Mouse (Mus musculus): ENCODE measurements around the gene Sdcbp2. TPM values are rescaled to one million over a fixed set of nuclear protein-coding genes. Genes with fewer than 3 reads are reported as not detected.
"Not testable (repeated sequence)": the region's sequence is repeated elsewhere in the genome, so short reads cannot be mapped to it uniquely, and the experiment has no call there.

The Sdcbp2 gene
- polyA plus RNA-seq, 1 experiment from 2014 or later, result 2.2 TPM

DNA sequence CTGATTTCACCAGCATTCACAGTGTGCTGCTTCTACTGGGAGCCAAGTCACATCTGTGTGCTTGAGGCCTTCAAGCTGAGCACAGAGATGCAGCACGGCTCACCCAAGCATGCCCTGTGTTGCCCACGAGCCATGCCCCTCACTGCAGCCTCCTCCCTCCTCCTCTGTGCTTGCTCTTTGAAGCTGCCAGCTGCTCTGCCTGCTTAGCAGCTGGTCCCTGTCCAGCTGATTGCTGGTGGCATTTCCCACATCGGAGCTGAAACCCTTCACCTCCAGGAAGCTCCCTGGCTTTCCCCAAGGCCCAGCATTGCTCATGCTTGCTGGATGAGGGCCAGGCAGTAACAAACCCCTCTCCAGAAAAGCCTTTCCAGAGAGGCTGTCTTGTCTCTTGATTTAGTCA lies 37.6 kb downstream of the Sdcbp2 start:
- Histone ChIP-seq H3K4me1 (ENCODE audit: control insufficient read depth, insufficient read depth, low read length) (no peaks in the 10 kb centered on the region), H3K27ac (ENCODE audit: low read length) (no peak overlapping the region), H3K9me3 (replicated peaks; ENCODE audit: control insufficient read depth, low read length) (no peaks in the 10 kb centered on the region), H3K27me3 (ENCODE audit: control insufficient read depth, insufficient read depth, low read length) (0 out of 2 replicates have a peak, but pooled peaks cover 2% of the 10 kb centered on the region), H3K36me3 (ENCODE audit: control insufficient read depth, insufficient read depth) (no peaks in the 10 kb centered on the region), H3K4me3 (ENCODE audit: low read length) (no peak overlapping the region), H3K4me2 (ENCODE audit: low read depth, low read length) (no peak overlapping the region), H3K9ac (ENCODE audit: low read length) (no peak overlapping the region)
- WGBS, result 48% methylated on average over 3 of the region's 3 CpGs
- ATAC-seq (replicated peaks; ENCODE audit: extremely low read depth, insufficient read depth, low FRiP score), result no peak

DNA sequence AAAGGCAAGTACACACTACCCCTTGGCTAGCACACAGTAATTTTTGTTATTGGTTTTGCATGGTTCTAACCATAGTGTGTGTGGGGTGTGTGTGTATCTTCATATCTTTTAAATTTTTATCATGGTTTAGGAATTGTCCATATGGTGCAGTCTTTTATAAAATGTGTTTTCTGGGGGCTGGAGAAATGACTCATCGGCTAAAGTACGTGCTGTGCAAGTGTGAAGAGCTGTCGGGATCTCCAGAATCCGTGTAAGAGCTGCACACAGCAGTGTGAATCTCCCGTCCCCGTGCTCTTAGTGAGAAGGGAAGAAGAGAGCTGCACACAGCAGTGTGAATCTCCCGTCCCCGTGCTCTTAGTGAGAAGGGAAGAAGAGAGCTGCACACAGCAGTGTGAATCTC lies 43.4 kb downstream of the Sdcbp2 start:
- ATAC-seq (replicated peaks; ENCODE audit: extremely low read depth, insufficient read depth, low FRiP score); H3K4me1 ChIP-seq (ENCODE audit: control insufficient read depth, insufficient read depth, low read length): not testable (repeated sequence)
- 73% methylated on average over 6 of the region's 8 CpGs for WGBS

DNA sequence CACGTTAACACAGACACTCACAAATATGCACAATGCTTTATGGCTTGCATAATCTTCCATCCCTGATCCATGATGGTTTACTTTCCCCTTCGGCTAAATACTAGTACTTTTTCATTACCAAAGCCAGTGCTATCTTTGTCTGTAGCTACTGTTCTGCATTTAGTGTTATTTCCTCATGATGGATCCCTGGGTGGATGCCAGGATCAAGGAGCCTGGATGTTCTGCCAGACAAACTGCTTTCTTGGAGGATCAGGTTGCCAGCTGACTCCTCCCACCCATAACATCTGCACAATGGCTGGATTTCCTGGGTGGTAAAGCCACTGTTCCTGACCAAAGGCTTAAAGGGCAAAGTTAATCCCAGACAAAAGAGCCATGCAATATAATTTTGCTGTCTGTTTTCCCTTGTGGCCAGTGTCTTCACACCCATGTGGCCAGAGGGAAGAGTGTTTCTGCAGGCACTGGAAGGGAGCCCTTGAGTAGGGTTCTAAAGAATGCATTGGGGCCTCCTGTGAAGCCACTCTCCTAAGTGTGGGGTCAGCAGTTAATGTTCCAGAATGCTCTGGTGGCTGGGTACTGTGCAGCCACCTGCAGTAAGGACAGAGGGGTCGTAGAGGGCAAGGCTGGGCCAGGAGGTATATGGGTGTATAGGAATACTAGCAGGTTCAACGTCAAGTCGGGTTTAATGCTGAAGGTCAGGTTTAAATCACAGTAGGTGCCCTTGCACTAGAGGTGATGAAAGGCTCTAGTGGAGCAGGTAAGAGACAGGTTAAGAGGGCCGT lies 44.3 kb downstream of the Sdcbp2 start:
- ATAC-seq (replicated peaks; ENCODE audit: extremely low read depth, insufficient read depth, low FRiP score), result no peak
- Histone ChIP-seq H3K4me1 (ENCODE audit: control insufficient read depth, insufficient read depth, low read length) (peaks cover 3% of the 10 kb centered on the region; the same call in 1 of the 2 replicates), H3K4me3 (ENCODE audit: low read length) (no peak overlapping the region), H3K27ac (ENCODE audit: low read length) (no peak overlapping the region), H3K4me2 (ENCODE audit: low read depth, low read length) (no peak overlapping the region), H3K9ac (ENCODE audit: low read length) (no peak overlapping the region), H3K36me3 (ENCODE audit: control insufficient read depth, insufficient read depth) (no peaks in the 10 kb centered on the region), H3K27me3 (ENCODE audit: control insufficient read depth, insufficient read depth, low read length) (peaks cover under 1% of the 10 kb centered on the region; the same call in 1 of the 2 replicates), H3K9me3 (replicated peaks; ENCODE audit: control insufficient read depth, low read length) (no peaks in the 10 kb centered on the region)
- WGBS, result 61% methylated on average over 6 of the region's 6 CpGs

More for the DNA sequence above, 43.4 kb downstream of the Sdcbp2 start:
- H3K9me3 ChIP-seq (replicated peaks; ENCODE audit: control insufficient read depth, low read length); H3K4me3 ChIP-seq (ENCODE audit: low read length); H3K4me2 ChIP-seq (ENCODE audit: low read depth, low read length); H3K9ac ChIP-seq (ENCODE audit: low read length); H3K36me3 ChIP-seq (ENCODE audit: control insufficient read depth, insufficient read depth); H3K27ac ChIP-seq (ENCODE audit: low read length); H3K27me3 ChIP-seq (ENCODE audit: control insufficient read depth, insufficient read depth, low read length): not testable (repeated sequence)

DNA sequence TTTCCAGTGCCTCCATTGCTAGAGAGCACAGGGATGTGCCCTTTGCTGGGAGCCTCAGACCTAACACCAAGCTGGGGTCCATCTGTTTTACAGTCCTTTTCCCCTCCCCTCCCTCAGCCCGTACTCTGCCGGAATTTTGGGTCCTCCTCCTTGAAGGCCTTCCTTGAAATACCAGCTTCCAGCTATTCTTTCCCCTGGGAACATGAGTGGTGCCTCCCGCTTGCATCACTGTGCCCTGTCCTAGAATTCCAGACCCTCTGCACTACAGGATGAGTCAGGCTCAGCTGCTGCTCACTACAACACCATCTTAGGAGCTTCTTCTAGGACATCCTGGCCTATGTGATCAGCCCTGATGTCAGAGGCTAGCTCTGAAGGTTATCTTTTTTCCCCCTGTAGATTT lies 51.4 kb downstream of the Sdcbp2 start:
- Histone ChIP-seq H3K4me3 (ENCODE audit: low read length) (no peak overlapping the region), H3K4me2 (ENCODE audit: low read depth, low read length) (no peak overlapping the region), H3K9me3 (replicated peaks; ENCODE audit: control insufficient read depth, low read length) (no peaks in the 10 kb centered on the region), H3K36me3 (ENCODE audit: control insufficient read depth, insufficient read depth) (no peaks in the 10 kb centered on the region), H3K9ac (ENCODE audit: low read length) (no peak overlapping the region), H3K27me3 (ENCODE audit: control insufficient read depth, insufficient read depth, low read length) (no peaks in the 10 kb centered on the region; the same call in 1 of the 2 replicates), H3K4me1 (ENCODE audit: control insufficient read depth, insufficient read depth, low read length) (no peaks in the 10 kb centered on the region), H3K27ac (ENCODE audit: low read length) (no peak overlapping the region)
- ATAC-seq (replicated peaks; ENCODE audit: extremely low read depth, insufficient read depth, low FRiP score), result no peak
- WGBS, result 40% methylated on average over 3 of the region's 3 CpGs

DNA sequence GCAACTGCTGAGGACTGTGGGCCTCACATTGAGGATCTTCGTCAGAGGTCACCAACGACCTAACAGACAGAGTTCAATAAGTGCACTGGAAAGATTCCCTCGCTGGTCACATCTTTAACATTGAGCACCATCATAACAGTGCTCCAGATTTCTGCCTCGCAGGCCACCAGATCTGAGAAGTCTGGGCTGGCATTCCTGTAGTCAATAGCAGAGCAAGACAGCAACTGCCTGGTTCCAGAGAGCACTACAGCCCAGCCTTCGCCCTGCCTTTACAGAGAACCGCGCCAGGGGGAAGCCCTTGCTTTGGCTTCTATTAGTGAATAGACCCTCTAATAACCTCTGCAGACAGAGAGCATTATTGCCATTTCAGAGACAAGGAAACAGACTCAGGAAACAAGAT lies 53.9 kb downstream of the Sdcbp2 start:
- Histone ChIP-seq H3K27me3 (ENCODE audit: control insufficient read depth, insufficient read depth, low read length) (peaks cover 13% of the 10 kb centered on the region), H3K36me3 (ENCODE audit: control insufficient read depth, insufficient read depth) (no peaks in the 10 kb centered on the region), H3K9me3 (replicated peaks; ENCODE audit: control insufficient read depth, low read length) (no peaks in the 10 kb centered on the region), H3K9ac (ENCODE audit: low read length) (no peak overlapping the region), H3K4me2 (ENCODE audit: low read depth, low read length) (no peak overlapping the region), H3K4me1 (ENCODE audit: control insufficient read depth, insufficient read depth, low read length) (no peaks in the 10 kb centered on the region), H3K4me3 (ENCODE audit: low read length) (no peak overlapping the region), H3K27ac (ENCODE audit: low read length) (no peak overlapping the region)
- whole genome bisulfite sequencing, result 82% methylated on average over 7 of the region's 7 CpGs
- no peak for ATAC-seq (replicated peaks; ENCODE audit: extremely low read depth, insufficient read depth, low FRiP score)

DNA sequence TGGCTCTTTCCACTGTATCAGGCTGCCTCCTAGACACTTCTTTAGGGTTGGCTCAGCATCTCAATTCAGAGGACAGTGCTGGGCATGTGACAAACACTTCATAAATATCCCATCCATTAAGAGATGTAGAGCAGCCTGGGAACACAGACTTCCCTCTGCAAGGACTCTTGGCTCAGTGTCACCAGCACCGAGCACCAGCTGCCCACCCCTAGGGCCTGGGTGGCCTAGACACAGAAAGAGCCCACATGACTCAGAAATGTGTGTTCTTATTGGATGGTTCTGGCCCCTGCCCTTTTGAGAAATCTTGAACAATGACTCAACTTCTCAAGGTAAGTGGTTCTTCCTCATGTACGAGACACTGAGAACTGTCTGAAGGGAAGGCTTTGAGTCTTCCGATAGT lies 55.6 kb downstream of the Sdcbp2 start:
- Histone ChIP-seq H3K4me3 (ENCODE audit: low read length) (no peak overlapping the region), H3K9ac (ENCODE audit: low read length) (no peak overlapping the region), H3K9me3 (replicated peaks; ENCODE audit: control insufficient read depth, low read length) (no peaks in the 10 kb centered on the region), H3K27ac (ENCODE audit: low read length) (no peak overlapping the region), H3K4me1 (ENCODE audit: control insufficient read depth, insufficient read depth, low read length) (no peaks in the 10 kb centered on the region), H3K27me3 (ENCODE audit: control insufficient read depth, insufficient read depth, low read length) (peaks cover 26% of the 10 kb centered on the region), H3K36me3 (ENCODE audit: control insufficient read depth, insufficient read depth) (no peaks in the 10 kb centered on the region), H3K4me2 (ENCODE audit: low read depth, low read length) (no peak overlapping the region)
- ATAC-seq (replicated peaks; ENCODE audit: extremely low read depth, insufficient read depth, low FRiP score), result no peak
- WGBS, result 84% methylated on average over 3 of the region's 3 CpGs

DNA sequence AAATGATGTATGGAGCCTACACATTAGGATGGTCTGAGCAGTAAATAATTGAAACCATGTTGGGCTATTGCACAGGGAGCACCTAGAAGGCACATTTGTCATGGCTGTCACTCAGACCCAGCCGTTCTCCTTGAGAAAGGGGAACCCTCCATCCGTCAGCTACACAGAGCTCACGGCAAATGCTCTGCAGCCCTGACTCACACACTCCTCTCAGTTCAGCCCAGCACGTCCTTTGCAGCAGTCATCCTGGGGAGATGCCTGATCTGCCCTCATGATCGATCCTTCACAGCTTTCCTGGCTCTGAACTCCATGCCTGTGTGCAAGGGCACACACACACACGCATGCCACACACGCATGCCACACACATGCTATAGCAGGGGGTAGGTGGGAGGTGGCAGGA lies 56.9 kb downstream of the Sdcbp2 start:
- no peak for ATAC-seq (replicated peaks; ENCODE audit: extremely low read depth, insufficient read depth, low FRiP score)
- Histone ChIP-seq H3K4me2 (ENCODE audit: low read depth, low read length) (no peak overlapping the region), H3K27me3 (ENCODE audit: control insufficient read depth, insufficient read depth, low read length) (peaks cover 38% of the 10 kb centered on the region), H3K36me3 (ENCODE audit: control insufficient read depth, insufficient read depth) (no peaks in the 10 kb centered on the region), H3K9me3 (replicated peaks; ENCODE audit: control insufficient read depth, low read length) (no peaks in the 10 kb centered on the region), H3K9ac (ENCODE audit: low read length) (no peak overlapping the region), H3K4me3 (ENCODE audit: low read length) (no peak overlapping the region), H3K4me1 (ENCODE audit: control insufficient read depth, insufficient read depth, low read length) (no peaks in the 10 kb centered on the region), H3K27ac (ENCODE audit: low read length) (no peak overlapping the region)
- WGBS, result 66% methylated on average over 7 of the region's 7 CpGs

GRCm38 (mm10) chr2:151631406-151632158 lies 59.2 kb downstream of the Sdcbp2 start:
- Histone ChIP-seq H3K4me2 (ENCODE audit: low read depth, low read length) (peak overlapping the region; percentile 99), H3K27me3 (ENCODE audit: control insufficient read depth, insufficient read depth, low read length) (peaks cover 38% of the 10 kb centered on the region), H3K36me3 (ENCODE audit: control insufficient read depth, insufficient read depth) (no peaks in the 10 kb centered on the region), H3K4me3 (ENCODE audit: low read length) (peak overlapping the region; percentile 63), H3K27ac (ENCODE audit: low read length) (no peak overlapping the region), H3K9me3 (replicated peaks; ENCODE audit: control insufficient read depth, low read length) (no peaks in the 10 kb centered on the region), H3K4me1 (ENCODE audit: control insufficient read depth, insufficient read depth, low read length) (no peaks in the 10 kb centered on the region), H3K9ac (ENCODE audit: low read length) (peak overlapping the region; percentile 65)
- no peak for ATAC-seq (replicated peaks; ENCODE audit: extremely low read depth, insufficient read depth, low FRiP score)
- 6% methylated on average over 21 of the region's 22 CpGs for WGBS

DNA sequence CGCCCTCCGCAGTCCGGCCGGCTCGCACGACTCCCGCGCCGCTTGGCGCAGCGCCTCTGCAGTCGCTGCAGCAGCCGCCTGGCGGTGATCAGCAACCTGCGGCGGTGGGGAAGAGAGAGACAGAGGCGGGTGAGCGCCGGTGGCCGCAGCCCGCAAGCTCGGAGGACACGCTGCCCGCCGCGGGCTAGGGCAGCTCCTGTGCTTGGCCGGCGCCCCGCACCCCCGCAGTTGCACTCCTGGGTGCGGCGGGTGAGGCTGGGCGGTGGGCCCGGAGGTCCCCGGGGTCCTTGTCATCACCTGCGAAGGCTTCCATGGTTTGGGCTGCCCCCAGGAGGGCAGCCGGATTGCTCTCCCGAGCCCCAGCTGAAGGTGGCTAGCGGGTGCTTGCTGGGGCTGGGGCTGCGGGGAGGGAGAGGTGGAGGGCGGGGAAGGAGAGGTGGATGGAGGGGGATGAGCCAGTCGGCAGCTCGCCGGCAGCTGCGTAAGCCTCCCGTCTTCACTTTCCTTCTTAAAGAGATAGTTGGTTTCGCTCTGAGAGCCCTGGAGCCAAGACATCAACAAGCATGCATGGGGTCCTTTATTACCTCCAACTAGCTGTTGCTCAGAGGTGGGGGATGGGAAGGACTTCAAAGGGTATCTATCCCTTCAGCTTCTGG lies 59.9 kb downstream of the Sdcbp2 start, which contains the start of gene Snph:
TSS of gene Snph (minus strand) at position 435 of the 656 bp plus-strand sequence.
- Histone ChIP-seq H3K36me3 (ENCODE audit: control insufficient read depth, insufficient read depth) (no peaks in the 10 kb centered on the region), H3K4me1 (ENCODE audit: control insufficient read depth, insufficient read depth, low read length) (no peaks in the 10 kb centered on the region), H3K9me3 (replicated peaks; ENCODE audit: control insufficient read depth, low read length) (no peaks in the 10 kb centered on the region), H3K27me3 (ENCODE audit: control insufficient read depth, insufficient read depth, low read length) (peaks cover 38% of the 10 kb centered on the region), H3K9ac (ENCODE audit: low read length) (peak within 1 kb of the TSS; percentile 65), H3K4me3 (ENCODE audit: low read length) (peak within 1 kb of the TSS; percentile 63), H3K27ac (ENCODE audit: low read length) (no peak within 1 kb of the TSS), H3K4me2 (ENCODE audit: low read depth, low read length) (peak within 1 kb of the TSS; percentile 99)
- peak; percentile 51 for ATAC-seq (replicated peaks; ENCODE audit: extremely low read depth, insufficient read depth, low FRiP score)
- WGBS, result under 1% methylated on average over 46 of the region's 47 CpGs

All from heart, embryonic 16.5 days (tissue).